Mouse (Mus musculus): ENCODE measurements around the gene Zfp184. TPM values are rescaled to one million over a fixed set of nuclear protein-coding genes. Genes with fewer than 3 reads are reported as not detected.

The Zfp184 gene
- total RNA-seq, 2 experiments from 2014 or later, result 3.0 to 3.8 TPM

- no peak for DNase-seq (ENCODE audit: low spot score in 2 of 2)
Measured at GRCm38 (mm10) chr13:21919836-21920431, 25.0 kb upstream of the Zfp184 start.

DNA sequence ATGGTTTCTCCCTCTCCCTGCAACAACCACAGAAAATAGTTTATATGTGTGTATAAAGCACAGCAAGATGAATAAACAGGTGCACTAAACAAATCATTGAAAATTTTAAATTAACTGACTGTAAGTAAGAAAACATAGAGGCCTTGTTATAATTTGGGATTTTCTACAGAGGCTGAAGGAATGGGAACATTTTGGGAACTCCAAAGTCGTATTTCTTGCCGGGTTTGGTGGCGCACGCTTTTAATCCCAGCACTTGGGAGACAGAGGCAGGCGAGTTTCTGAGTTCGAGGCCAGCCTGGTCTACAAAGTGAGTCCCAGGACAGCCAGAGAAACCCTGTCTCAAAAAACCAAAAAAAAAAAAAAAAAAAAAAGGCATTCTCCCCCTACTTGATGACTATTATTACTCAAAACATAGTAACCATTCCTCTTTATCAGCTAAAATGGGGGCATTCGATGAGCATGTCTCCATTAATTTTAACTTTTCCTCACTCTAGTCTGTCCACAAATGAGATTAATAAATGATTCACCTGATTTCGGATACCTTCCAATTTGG is 24.1 kb upstream of the Zfp184 start:
- DNase-seq (ENCODE audit: low spot score in 2 of 2), result no peak

DNA sequence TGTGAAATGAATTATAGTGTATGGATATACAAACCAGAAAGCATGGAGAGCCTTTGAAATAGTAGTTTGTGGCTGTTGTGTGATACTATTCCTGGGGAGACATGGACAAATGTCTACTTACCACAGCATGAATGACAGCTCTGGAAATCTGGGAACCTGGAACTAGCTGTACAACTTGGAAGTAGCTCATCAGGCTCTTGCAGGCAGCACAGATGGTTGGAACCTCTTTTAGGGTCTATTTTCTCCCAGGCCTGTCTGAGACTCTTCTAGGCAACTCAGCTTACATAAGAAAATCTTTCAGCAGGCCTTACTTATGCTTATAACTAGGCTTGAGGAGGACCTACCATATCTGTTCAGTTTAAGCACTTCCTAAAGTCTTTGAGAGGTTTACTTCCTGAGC is 21.5 kb upstream of the Zfp184 start:
- DNase-seq (ENCODE audit: low spot score in 2 of 2), result no peak

DNA sequence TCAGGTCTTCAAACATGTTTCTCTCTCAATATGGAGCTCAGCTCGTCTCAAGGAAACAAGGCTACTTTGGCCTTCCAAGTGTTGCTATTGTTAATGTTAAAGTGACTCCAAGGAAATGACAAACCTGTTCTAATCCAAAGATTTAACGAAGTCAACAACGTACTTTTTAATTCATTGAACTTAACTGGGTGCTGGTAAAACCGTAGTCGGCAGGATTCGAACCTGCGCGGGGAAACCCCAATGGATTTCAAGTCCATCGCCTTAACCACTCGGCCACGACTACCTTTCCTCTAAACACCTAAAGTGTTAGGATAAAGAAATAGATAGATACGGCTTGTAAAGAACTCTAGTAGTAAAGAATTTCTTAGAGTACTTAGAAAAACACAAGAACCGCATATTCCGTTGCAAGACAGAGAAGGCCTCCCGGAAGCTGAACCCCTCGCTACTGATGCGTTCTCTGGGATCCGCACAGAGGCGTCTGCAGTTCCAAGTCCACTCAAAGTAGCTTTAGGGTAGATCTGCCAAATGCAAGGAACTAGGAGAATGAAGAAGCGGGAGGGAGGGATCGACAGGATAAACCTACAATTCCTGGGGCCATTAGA is 20.1 kb upstream of the Zfp184 start:
- no peak for DNase-seq (ENCODE audit: low spot score in 2 of 2)

DNA sequence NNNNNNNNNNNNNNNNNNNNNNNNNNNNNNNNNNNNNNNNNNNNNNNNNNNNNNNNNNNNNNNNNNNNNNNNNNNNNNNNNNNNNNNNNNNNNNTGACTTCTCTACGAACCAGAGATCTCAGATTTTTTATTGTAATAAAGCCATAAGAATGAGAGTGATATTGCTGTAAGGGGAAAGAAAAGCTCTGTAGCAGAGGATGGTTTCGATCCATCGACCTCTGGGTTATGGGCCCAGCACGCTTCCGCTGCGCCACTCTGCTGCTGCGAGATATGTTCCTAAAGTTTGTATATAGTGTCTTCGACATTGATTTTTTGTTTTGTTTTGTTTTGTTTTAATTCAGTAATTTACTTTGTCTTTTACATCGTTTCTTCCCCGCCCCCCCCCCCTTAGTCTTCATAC is 13.9 kb upstream of the Zfp184 start:
- DNase-seq (ENCODE audit: low spot score in 2 of 2), result no peak

DNA sequence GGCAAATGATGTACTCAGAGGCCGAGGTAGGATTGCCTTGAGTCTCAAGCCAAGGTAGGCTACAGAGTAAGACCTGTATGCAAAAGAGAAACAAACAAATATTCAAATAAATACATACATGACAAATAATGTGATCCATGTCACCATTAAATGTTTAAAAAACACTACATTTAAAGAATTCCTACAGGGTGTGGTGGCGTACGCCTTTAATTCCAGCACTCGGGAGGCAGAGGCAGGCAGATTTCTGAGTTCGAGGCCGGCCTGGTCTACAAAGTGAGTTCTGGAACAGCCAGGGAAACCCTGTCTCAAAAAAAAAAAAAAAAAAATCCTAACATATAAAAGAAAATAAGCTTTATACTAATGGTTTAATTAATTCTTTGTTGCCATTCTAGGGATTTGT is 13.2 kb upstream of the Zfp184 start:
- no peak for DNase-seq (ENCODE audit: low spot score in 2 of 2)

- DNase-seq (ENCODE audit: low spot score in 2 of 2), result peak; percentile 21 to 31
Measured at GRCm38 (mm10) chr13:21933626-21934548, 11.0 kb upstream of the Zfp184 start.

GRCm38 (mm10) chr13:21934982-21935791 is 9.7 kb upstream of the Zfp184 start:
- peak; percentile 48 to 57 for DNase-seq (ENCODE audit: low spot score in 2 of 2)

GRCm38 (mm10) chr13:21935833-21936232 is 9.1 kb upstream of the Zfp184 start:
- no peak for DNase-seq (ENCODE audit: low spot score in 2 of 2)

GRCm38 (mm10) chr13:21936968-21937367 is 7.9 kb upstream of the Zfp184 start:
- DNase-seq (ENCODE audit: low spot score in 2 of 2), result peak; percentile 22 to 49

GRCm38 (mm10) chr13:21940213-21940612 is 4.7 kb upstream of the Zfp184 start:
- DNase-seq (ENCODE audit: low spot score in 2 of 2), result peak; percentile 89 to 93

DNA sequence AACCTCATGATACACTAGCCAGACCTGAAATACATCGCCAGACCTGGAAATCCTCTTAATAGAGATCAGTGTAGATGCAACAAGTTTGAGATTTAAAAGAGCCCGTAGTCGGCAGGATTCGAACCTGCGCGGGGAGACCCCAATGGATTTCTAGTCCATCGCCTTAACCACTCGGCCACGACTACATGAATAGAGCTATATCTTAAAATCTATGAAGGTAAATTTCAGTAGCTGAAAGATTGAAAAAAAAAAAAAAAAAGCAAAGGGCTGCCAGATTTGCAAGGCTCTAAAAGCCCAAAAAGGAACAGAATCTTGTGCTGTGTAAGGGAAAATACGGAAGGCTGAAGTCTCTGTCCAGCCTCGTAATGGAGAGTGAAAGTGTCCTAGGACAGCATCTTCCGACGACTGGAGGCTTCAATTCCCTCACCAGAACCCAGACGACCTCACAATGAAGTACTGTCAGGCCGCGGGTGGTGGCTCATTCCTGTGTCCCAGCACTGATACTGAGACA is 4.0 kb upstream of the Zfp184 start:
- peak; percentile 80 to 82 for DNase-seq (ENCODE audit: low spot score in 2 of 2)

DNA sequence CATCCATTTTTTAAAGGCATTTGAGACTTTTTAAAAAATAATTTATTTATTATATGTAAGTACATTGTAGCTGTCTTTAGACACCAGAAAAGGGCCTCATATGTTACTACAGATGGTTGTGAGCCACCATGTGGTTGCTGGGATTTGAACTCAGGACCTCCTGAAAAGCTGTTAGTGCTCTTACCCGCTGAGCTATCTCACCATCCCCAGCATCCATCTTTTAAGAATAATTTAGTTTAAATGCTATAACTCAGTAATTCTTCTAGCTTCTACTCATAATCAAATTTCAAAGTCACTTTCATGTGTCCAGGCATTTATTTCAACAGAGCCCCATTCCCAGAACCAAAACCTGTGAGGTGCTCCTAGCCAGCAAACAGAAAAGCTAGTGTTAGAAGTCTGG is 1.2 kb upstream of the Zfp184 start:
- DNase-seq (ENCODE audit: low spot score in 2 of 2), result no peak

DNA sequence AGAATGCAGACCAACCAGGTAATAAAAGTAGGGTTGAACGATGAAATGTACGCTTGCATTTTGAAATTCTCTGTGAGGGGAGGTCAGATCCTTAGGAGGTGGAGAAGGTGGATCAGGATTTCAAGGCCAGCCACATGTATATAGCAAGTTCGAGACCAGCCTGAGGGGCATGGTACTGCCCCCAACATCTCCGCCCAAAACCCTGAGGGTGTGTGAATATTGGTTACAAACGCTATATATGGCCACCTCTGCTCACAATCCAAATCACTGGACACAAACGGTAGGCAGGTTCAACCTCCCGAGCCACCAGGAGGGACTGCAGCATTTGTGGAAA is 335 bp upstream of the Zfp184 start:
- no peak for DNase-seq (ENCODE audit: low spot score in 2 of 2)

- no peak for DNase-seq (ENCODE audit: low spot score in 2 of 2)
Measured at GRCm38 (mm10) chr13:21969269-21969668, 24.4 kb downstream of the Zfp184 start.

GRCm38 (mm10) chr13:21969816-21970215 is 24.9 kb downstream of the Zfp184 start:
- no peak for DNase-seq (ENCODE audit: low spot score in 2 of 2)

DNA sequence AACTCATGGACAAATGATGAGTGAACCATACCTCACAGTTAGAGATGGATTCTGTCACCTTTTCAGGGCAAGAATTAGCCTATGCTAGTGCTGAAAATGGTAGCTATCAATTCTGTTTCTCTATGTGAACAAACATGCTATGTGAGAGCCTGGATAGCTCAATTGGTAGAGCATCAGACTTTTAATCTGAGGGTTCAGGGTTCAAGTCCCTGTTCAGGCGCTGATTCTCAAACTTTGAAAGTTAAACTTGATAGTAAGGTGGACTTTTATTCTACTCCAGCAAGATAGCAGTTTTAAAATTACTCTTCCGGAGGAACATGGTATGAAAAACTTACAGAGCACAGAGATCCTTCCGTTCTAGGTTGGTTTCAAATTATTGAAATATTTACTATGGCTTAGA is 26.7 kb downstream of the Zfp184 start:
- no peak for DNase-seq (ENCODE audit: low spot score in 2 of 2)

DNA sequence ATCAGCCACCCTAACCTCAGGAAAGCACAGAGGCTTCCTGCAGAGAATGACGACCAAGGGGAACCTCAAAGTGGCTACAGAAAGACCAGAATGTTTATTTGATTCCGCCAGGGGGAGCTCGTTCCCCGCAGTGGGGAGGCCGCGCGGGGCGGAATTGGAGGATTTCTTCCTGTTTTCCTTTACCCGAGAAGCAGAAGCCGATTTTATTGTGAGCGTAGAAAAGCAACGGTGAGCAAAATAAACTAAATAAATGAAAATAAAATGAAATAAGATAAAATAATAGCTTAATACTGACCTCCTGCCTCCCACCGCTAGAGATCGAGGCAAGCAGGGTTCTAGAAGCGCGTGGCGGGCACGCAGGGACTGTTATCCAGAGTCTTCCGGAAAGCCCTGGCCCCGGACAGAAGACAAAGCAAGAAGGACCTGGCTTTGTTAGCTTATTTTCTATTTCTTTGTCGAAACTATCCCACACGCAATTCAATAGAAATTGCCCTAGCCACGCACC is 29.4 kb downstream of the Zfp184 start:
- peak; percentile 90 to 92 for DNase-seq (ENCODE audit: low spot score in 2 of 2)

DNA sequence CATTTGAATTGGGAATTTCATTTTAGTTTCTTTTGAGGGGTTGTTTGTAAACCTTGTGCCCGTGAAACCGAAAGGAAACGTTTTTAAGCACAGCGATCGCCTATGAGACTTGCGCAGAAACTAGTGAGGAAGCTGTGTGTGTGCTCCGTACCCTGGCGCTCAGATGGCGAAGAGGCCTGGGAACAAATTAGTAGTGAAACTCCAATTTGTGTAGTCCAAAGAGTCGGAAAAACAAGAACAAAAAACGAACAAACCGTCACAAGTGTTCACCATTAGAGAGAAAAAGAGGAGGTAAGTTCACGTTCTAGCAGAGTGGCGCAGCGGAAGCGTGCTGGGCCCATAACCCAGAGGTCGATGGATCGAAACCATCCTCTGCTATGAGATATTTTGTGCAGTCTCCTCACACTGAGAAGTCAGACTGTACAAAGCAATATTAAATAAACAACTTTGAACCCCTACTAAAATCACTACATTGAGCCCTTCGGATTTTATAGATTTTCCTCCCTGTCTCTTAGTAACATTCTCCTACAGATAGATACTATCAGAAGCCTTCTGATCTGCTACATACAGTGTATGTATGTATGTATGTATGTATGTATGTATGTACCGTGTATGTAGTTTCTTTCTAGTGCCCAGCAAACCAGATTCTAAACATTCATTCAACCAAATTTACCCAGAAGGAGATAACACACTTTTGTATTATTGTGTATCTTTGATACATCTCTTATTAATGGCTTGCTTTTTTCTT is 30.0 kb downstream of the Zfp184 start:
- peak; percentile 63 to 72 for DNase-seq (ENCODE audit: low spot score in 2 of 2)
